Mouse (Mus musculus): ENCODE measurements around the gene Scgb1b30. TPM values are rescaled to one million over a fixed set of nuclear protein-coding genes. Genes with fewer than 3 reads are reported as not detected.

The Scgb1b30 gene
- polyA plus RNA-seq, 1 experiment, result not detected

- DNase-seq, result no peak
- Histone ChIP-seq H3K27ac (ENCODE audit: insufficient read depth, low read depth, low read length) (no peak overlapping the region), H3K27me3 (replicated peaks; ENCODE audit: control insufficient read depth, insufficient read depth, low read length) (no peaks in the 10 kb centered on the region), H3K4me1 (ENCODE audit: control insufficient read depth, insufficient read depth, low read length) (no peaks in the 10 kb centered on the region), H3K4me3 (ENCODE audit: insufficient read depth, low read depth, low read length) (no peak overlapping the region), H3K36me3 (ENCODE audit: control insufficient read depth, insufficient read depth, low read length) (no peaks in the 10 kb centered on the region)
- WGBS, result 83% methylated on average over 6 of the region's 6 CpGs
- TF ChIP-seq CTCF (conservative IDR thresholded peaks at IDR 0.05; ENCODE audit: insufficient read depth, insufficient read length, low read depth, low read length) (no peak), POLR2A (IDR thresholded peaks at IDR 0.05; ENCODE audit: low read depth, low read length) (no peak)
Measured at GRCm38 (mm10) chr7:34122987-34123720, 27.9 kb downstream of the Scgb1b30 start.

GRCm38 (mm10) chr7:34125346-34125745 lies 30.1 kb downstream of the Scgb1b30 start:
- no peak overlapping the region for H3K27ac ChIP-seq (ENCODE audit: insufficient read depth, low read depth, low read length)
- H3K4me3 ChIP-seq (ENCODE audit: insufficient read depth, low read depth, low read length), result no peak overlapping the region
- TF ChIP-seq CTCF (conservative IDR thresholded peaks at IDR 0.05; ENCODE audit: insufficient read depth, insufficient read length, low read depth, low read length) (no peak), POLR2A (IDR thresholded peaks at IDR 0.05; ENCODE audit: low read depth, low read length) (no peak)
- 77% methylated on average over 9 of the region's 9 CpGs for WGBS
- H3K4me1 ChIP-seq (ENCODE audit: control insufficient read depth, insufficient read depth, low read length), result no peaks in the 10 kb centered on the region
- no peak for DNase-seq
- H3K36me3 ChIP-seq (ENCODE audit: control insufficient read depth, insufficient read depth, low read length), result no peaks in the 10 kb centered on the region
- no peaks in the 10 kb centered on the region for H3K27me3 ChIP-seq (replicated peaks; ENCODE audit: control insufficient read depth, insufficient read depth, low read length)

DNA sequence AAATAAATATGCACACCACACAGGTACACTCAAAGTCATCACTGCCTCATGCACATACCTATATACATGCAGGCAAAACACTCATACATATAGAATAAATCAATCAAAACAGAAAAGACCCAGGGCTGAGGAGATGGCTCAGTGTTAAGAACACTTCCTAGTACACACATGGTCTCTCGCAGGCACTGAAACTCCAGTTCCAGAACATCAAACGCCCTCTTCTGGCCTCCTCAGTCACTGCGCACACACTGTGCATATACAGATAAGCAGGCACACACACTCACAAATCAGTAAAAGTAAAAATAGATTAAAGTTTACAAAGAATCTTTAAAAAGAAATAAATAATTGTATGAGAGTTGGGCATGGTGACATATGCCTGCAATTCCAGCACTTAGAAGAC lies 31.1 kb downstream of the Scgb1b30 start:
- Histone ChIP-seq H3K4me3 (ENCODE audit: insufficient read depth, low read depth, low read length) (no peak overlapping the region), H3K36me3 (ENCODE audit: control insufficient read depth, insufficient read depth, low read length) (no peaks in the 10 kb centered on the region), H3K27ac (ENCODE audit: insufficient read depth, low read depth, low read length) (no peak overlapping the region), H3K4me1 (ENCODE audit: control insufficient read depth, insufficient read depth, low read length) (no peaks in the 10 kb centered on the region), H3K27me3 (replicated peaks; ENCODE audit: control insufficient read depth, insufficient read depth, low read length) (no peaks in the 10 kb centered on the region)
- no peak for DNase-seq
- TF ChIP-seq CTCF (conservative IDR thresholded peaks at IDR 0.05; ENCODE audit: insufficient read depth, insufficient read length, low read depth, low read length), result no peak
- TF ChIP-seq POLR2A (IDR thresholded peaks at IDR 0.05; ENCODE audit: low read depth, low read length), result no peak
- 84% methylated on average over 3 of the region's 3 CpGs for WGBS

DNA sequence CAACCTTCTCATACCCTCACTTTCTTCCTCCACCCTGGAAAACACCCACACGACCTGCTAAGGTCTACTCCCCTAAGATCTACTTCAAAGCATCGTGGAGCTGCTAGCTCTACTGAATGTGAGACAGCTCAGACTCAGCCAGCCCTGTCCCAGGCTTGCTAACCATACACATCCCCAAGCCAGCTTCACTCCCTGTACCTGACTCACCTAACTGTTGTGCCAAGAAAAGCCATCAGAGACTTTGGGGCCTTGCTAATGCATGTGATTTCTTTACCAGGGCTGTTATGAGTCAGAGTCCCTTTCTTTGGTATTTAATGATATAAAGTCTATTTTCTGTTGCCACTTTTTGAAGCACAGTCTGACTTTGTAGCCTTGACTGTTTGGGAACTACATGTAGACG lies 35.9 kb downstream of the Scgb1b30 start:
- Histone ChIP-seq H3K27ac (ENCODE audit: insufficient read depth, low read depth, low read length) (no peak overlapping the region), H3K27me3 (replicated peaks; ENCODE audit: control insufficient read depth, insufficient read depth, low read length) (no peaks in the 10 kb centered on the region), H3K4me3 (ENCODE audit: insufficient read depth, low read depth, low read length) (no peak overlapping the region), H3K36me3 (ENCODE audit: control insufficient read depth, insufficient read depth, low read length) (no peaks in the 10 kb centered on the region), H3K4me1 (ENCODE audit: control insufficient read depth, insufficient read depth, low read length) (no peaks in the 10 kb centered on the region; the same call in 1 of the 2 replicates)
- 52% methylated on average over 3 of the region's 3 CpGs for WGBS
- TF ChIP-seq CTCF (conservative IDR thresholded peaks at IDR 0.05; ENCODE audit: insufficient read depth, insufficient read length, low read depth, low read length), result no peak
- TF ChIP-seq POLR2A (IDR thresholded peaks at IDR 0.05; ENCODE audit: low read depth, low read length), result no peak
- no peak for DNase-seq

DNA sequence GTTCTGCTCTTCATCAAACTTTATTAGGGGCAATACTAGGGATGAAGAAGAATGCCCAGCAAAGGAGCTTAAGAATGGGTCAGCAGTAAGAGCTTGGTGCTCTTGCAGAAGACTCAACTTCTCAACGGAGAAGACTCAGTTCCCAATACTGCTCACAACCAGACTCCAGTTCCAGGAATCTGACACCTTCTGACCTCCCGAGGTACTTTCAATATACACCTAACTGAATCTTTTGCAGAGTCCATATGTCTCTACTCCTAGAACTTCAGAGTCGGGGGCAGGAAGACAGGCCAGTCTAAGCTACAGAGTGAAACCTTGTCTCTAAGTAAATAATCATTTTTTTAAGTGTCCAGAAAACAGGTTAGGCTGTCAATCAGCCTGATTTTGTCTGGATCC lies 36.7 kb downstream of the Scgb1b30 start:
- H3K27me3 ChIP-seq (replicated peaks; ENCODE audit: control insufficient read depth, insufficient read depth, low read length), result no peaks in the 10 kb centered on the region
- no peak for TF ChIP-seq CTCF (conservative IDR thresholded peaks at IDR 0.05; ENCODE audit: insufficient read depth, insufficient read length, low read depth, low read length)
- no peak for TF ChIP-seq POLR2A (IDR thresholded peaks at IDR 0.05; ENCODE audit: low read depth, low read length)
- no peaks in the 10 kb centered on the region for H3K36me3 ChIP-seq (ENCODE audit: control insufficient read depth, insufficient read depth, low read length)
- no peaks in the 10 kb centered on the region; the same call in 1 of the 2 replicates for H3K4me1 ChIP-seq (ENCODE audit: control insufficient read depth, insufficient read depth, low read length)
- peak overlapping the region; percentile 84 for H3K4me3 ChIP-seq (ENCODE audit: insufficient read depth, low read depth, low read length)
- H3K27ac ChIP-seq (ENCODE audit: insufficient read depth, low read depth, low read length), result no peak overlapping the region
- 7% methylated on average over 3 of the region's 3 CpGs for WGBS
- no peak for DNase-seq

DNA sequence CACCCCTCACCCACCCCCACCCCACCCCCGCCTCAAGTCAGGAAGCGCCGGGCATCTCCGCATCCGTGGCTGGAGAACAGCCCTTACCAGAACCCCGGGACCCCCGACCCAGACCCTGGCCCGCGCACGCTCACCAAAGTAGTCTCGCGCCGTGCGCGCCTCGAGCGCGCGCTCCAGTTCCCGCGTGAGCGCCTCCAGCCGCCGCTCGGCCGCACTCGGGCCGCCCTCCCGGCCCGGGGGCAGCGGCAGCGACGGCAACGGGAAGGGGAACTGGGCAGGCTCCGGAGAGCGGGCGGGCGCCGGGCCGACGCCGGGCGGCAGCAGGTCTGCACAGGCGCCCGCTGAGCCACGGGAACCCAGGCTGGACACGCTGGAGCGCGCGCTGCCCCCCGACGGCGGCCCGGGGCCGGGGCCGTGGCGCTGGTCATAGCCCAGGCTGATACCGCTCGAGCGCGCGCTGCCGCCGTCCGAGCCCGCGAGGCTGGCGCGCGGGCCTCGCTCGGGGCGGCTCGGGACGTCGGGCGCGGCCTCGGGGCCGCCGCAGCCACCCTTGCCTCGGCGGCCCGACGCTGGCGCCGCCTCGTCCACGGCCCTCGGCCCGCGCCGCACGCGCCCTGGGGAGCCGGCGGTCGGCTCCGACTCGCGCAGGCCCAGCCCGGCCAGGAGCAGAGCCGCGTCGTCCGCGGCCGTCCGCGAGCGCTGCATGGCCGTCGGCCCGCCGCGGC lies 37.3 kb downstream of the Scgb1b30 start:
- Histone ChIP-seq H3K4me1 (ENCODE audit: control insufficient read depth, insufficient read depth, low read length) (no peaks in the 10 kb centered on the region; the same call in 1 of the 2 replicates), H3K27me3 (replicated peaks; ENCODE audit: control insufficient read depth, insufficient read depth, low read length) (no peaks in the 10 kb centered on the region), H3K27ac (ENCODE audit: insufficient read depth, low read depth, low read length) (no peak overlapping the region), H3K4me3 (ENCODE audit: insufficient read depth, low read depth, low read length) (peak overlapping the region; percentile 84), H3K36me3 (ENCODE audit: control insufficient read depth, insufficient read depth, low read length) (no peaks in the 10 kb centered on the region)
- no peak for TF ChIP-seq CTCF (conservative IDR thresholded peaks at IDR 0.05; ENCODE audit: insufficient read depth, insufficient read length, low read depth, low read length)
- no peak for TF ChIP-seq POLR2A (IDR thresholded peaks at IDR 0.05; ENCODE audit: low read depth, low read length)
- 8% methylated on average over 116 of the region's 116 CpGs for WGBS
- DNase-seq, result peak; percentile 28

GRCm38 (mm10) chr7:34133117-34133762 lies 38.0 kb downstream of the Scgb1b30 start, which contains the start of gene Wtip:
Wtip (minus strand) TSS chr7:34133268.
- Histone ChIP-seq H3K4me1 (ENCODE audit: control insufficient read depth, insufficient read depth, low read length) (no peaks in the 10 kb centered on the region; the same call in 1 of the 2 replicates), H3K4me3 (ENCODE audit: insufficient read depth, low read depth, low read length) (peak within 1 kb of the TSS; percentile 84), H3K27ac (ENCODE audit: insufficient read depth, low read depth, low read length) (peak within 1 kb of the TSS; percentile 86; the same call in 1 of the 2 replicates), H3K27me3 (replicated peaks; ENCODE audit: control insufficient read depth, insufficient read depth, low read length) (no peaks in the 10 kb centered on the region), H3K36me3 (ENCODE audit: control insufficient read depth, insufficient read depth, low read length) (no peaks in the 10 kb centered on the region)
- DNase-seq, result peak; percentile 87
- WGBS, result 3% methylated on average over 65 of the region's 65 CpGs
- TF ChIP-seq POLR2A (IDR thresholded peaks at IDR 0.05; ENCODE audit: low read depth, low read length) (peak; percentile 26), CTCF (conservative IDR thresholded peaks at IDR 0.05; ENCODE audit: insufficient read depth, insufficient read length, low read depth, low read length) (no peak)

Measured in kidney, adult 2 months (tissue).